Mouse (Mus musculus) small intestine, adult 2 months (tissue): ENCODE measurements around the gene Exoc3.

Experiments
- CTCF ChIP-seq: fragments of 200-500 bp; IDR thresholded peaks from 2 replicates; pipeline ENCODE4 v1.5.1; 2012; ENCODE audit warnings: low read depth, mild to moderate bottlenecking, control low read depth, inconsistent platforms, low read length, moderate library complexity, mixed read lengths; ENCODE audit not compliant: insufficient replicate concordance, insufficient read length; ENCODE audit errors: extremely low read depth
- POLR2A ChIP-seq: fragments of 200-500 bp; IDR thresholded peaks from 2 replicates; pipeline ENCODE4 v1.6.1; 2012; ENCODE audit warnings: low read depth, mild to moderate bottlenecking, control low read depth, inconsistent platforms, low read length, moderate library complexity

GRCm38 (mm10) chr13:74166348-74167056 lies 42.0 kb downstream of the Exoc3 start:
- TF ChIP-seq POLR2A (no peak), CTCF (no peak)
